Mouse (Mus musculus): ENCODE results near the gene E130114P18Rik.

The E130114P18Rik gene

DNA sequence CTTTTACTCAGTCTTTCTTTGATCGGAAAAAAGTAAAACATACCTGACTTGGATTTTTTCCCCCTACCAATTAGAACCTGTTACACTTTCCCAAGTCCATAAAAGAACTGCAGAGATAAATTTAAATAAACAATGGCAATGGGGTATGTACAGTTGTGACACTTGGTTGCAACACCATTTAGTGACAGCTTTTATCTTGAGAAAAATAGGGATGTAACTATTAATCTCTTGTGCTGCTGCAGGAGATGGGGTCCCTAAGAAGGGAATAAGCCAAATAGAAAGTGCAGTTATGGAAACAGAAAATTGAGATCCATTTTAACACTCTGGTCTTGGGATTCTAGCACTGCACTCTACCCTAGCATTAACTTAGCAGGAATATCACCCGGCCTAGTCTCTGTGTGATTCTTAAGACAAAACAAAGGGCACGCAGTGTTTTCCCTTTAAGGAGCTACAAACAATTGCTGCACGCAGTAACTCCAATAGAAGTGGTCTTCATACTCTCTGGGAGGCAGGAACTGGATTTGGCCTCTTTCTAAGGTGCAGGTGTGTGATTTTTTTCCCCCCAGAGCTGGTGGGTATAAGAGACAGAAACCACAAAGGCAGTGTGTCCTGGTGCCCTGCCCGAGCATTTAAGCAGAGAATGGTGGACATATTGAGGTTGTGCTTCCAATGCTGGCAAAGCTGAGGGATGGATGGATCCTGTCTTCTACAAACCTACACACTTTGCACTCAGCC is 25.4 kb downstream of the E130114P18Rik start:
- DNase-seq (ENCODE audit: extremely low spot score) = no peak

DNA sequence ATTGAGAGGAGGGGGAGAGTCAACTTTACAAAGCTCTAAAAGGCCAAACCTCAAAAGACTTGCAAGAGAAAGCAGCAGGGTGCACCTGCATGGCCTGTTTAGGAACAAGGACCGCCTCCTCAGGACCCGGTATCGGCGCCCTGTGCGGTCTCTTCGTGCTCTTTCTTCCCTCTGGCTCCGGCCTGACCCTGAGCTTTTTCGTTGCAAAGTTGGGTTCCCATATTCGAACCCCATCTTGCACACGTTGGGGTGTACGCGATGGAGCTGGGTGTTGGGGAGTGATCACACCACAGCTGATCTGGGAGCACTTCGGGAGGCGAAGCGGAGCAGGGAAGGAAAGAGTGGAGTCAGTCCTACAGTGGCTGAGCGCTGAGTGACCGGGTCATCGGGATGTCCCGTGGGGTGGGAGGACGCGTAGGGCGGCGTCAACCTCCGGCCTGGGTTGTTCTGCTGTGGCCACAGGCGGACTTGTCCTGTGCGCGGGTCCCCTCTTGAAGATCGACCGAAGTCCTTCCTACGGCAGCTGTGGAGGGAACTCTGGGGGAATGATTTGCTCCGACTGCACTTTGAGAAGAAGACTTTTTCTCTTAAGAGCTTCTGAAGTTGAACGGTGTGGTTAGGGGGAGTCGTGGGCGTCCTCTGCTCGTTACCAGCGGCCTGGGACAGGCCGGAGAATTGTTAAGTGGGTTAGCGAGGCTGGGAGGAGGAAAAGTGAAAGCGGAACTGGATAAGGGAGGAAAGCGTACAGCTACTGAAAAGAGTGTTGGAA is 26.2 kb downstream of the E130114P18Rik start:
- DNase-seq (ENCODE audit: extremely low spot score) = peak; percentile 65

DNA sequence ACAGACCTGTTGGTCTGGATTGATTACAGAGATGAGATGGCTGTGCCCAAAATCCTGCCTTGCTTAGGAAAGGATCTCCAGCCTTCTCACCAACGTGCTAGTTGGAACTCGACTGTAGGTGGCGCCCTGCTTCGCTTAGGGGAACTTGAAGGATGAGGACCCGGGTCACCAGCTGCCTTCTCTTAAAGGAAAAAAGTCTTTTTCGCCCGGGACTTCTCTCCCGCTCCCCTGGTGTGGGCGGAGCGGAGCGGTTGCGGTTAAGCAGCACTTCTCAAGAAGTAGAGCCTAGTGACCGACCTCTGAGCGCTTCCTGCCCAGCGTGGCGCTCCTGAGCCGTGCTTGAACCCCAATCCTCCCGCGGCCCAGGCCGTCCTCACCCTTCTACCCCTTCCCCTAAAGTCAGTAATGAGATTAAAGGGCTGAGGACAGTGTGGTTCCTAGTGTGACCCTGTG is 26.8 kb downstream of the E130114P18Rik start:
- DNase-seq (ENCODE audit: extremely low spot score) = peak; percentile 85

DNA sequence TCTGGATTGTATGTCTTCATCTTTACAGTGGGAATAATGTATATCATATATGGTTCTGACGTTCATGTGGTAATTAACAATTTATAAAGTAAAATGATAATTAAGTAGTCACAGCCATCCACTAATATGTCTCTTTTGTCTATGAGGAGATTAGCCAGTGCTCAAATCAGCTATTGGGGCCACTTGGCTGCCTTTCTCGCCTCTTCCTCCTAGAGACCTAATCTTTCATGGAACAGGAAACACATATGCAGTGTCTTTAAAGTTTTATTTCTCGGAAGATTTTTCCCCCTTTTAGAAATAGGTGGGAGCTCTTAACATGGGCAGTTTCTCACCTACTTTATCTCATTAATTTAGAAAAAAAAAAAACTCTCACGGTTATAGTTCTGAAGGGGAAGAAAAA is 27.5 kb downstream of the E130114P18Rik start:
- no peak for DNase-seq (ENCODE audit: extremely low spot score)

DNA sequence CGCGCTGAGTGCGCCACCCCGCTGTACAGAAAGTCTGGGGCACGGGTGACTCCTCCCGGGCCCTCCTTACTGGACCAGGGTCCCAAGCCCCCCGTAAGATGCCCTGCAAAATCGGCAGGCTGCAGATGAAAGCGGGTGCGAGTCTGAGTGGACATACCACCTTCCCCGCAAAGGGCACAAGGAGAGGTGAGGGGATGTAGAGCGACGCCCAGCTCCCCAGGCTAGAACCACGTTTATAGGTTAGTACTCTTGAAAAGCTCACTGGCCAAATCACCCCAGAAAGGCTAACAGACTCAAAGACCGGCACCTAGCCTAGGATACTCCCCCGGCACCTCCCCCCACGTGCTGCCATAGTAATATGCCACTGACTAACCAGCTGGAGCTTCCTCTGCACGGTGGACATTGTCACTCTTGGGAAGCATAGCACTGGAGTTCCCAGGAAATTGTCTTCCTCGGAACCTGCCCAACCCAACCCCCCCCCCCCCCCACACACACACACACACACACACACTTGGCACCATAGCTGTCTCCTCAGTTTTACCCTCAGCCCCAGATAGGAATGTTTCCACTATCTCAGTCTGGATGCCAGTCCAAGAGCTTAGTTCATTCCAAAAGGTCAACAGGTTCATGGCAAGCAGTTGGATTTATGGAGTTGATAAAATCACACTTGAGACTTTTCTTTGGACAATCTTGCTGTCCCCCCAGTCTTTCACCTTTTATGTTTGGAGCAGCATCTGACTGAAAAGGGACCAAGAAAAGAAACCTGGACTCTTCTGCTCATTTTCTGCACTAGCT is 31.6 kb downstream of the E130114P18Rik start:
- no peak for DNase-seq (ENCODE audit: extremely low spot score)

DNA sequence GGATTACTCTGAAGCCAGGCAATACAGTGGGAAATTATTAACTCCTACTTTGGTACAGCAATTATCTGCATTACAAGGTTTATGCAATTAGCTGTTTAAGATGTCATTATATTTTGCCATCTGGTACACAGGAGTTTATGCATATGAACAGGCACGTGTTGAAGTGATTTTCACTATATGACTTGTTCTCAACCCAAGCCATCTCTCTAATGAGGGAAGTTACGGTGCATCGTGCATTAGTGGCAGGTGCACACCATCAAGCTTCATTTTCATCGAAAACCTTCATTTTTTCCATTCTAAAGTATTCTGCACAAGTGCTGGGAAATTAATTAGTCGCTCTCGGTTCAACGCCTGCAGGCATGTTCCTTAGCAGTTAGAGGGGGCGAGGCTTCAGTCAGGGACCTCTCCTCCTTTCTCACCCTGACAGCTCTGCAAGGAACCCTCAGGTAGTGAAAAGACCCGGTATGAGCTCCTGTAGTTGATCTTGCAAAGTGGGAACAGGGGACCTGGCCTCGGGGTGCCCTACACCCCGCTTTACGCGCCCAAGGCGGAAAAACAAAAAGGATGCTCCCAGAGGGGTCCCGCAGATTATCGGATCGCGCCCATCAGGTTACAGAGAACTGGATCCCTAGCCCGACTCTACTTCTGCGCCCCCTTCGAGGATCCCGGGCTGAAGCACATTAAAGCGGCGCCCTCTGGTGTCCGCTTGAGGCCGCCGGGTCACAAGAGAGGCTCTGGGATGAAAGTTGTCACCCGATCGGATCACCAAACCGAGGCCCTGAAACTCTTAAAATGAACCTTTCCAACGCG is 32.4 kb downstream of the E130114P18Rik start:
- DNase-seq (ENCODE audit: extremely low spot score) = peak; percentile 79

DNA sequence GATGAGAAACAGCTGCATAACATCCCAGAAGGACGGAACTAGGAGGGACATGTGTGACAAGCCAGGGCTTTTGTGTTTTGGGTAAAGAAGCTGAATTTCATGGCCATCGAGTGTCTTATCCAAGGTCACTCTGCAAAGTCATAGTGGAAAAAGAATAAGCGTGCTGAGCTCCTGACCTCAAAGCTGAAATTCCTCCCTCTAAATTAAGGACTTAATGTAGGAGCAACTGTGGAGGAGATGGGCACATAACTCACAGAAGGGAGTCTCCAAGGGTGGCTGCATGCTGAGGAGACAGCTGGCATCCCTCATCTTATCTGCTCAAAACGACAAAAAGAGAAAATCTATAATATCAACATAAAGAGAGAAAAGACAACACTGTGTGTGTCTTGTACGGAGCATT is 33.9 kb downstream of the E130114P18Rik start:
- DNase-seq (ENCODE audit: extremely low spot score) = no peak

DNA sequence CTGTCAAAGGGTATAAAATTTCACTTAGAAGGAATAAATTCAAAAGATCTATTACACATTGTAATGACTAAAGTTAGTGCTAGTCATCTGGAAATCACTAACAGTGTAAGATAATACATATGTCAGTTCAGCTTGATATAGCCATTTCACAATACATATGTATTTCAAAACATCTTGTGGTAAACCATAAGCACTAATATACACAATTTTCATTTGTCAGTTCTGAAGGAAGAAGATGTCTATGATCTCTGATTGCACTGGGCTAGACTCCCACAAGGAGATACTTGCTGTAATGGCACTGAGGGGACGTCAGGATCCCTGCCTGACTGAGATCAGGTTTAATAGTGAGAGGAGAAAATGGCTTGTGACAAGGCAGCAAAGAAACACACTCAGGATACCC is 44.5 kb downstream of the E130114P18Rik start:
- DNase-seq (ENCODE audit: extremely low spot score) = no peak

DNA sequence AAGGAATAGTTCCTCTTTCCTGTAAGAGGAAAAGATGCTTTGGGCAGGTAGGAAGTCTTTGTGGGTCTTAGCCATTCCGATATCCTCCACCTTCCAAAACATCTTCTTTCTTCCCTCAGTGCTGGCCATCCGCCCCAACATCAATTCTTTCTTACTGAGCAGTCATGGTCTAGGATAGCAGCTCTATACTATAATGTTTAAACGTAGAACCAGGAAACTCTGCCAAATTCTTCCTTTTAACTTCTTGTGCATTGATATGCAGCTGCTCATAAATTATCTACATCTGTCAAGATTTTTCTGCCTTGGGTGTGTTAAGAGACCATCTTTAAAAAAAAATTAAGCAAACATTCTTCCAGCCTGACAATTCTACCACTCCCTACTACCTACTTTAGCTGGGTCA is 47.5 kb downstream of the E130114P18Rik start:
- no peak for DNase-seq (ENCODE audit: extremely low spot score)

DNA sequence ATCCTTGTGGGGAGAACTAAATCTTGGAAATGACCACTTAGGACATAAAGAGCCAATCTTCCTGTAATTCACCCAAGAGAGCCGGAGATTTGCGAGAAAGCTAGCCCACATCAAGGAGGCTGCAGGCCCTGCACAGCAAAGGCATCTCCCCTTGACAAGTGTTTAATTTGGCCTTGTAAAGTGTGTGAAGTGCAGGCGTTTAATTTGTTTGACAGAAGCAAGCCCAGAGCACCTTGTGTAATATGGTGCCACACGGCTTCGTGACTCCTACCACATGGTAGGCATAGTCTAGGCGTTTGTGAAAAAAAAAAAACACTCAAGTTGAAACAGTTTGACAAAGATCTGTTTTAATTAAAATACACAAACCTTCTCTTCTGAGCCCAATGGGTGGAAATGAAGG is 47.9 kb downstream of the E130114P18Rik start:
- DNase-seq (ENCODE audit: extremely low spot score) = no peak

DNA sequence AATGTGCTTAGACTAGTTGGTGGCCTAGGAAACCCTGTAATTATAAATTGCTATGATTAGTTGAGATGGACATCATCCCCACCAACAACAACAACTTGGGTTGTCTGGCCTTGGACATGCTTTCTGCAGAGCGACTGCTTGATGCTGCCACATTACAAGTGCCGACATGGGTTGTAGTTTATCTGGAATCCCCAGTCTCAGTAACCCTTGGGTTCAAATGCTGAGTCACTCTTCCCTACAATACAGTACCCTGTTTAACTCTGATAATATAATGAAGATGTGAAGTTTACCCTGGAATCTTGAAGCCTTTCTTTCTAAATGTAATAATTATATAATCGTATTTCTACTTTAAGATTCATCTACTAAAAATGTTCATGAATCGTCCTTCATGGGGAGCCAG is 49.4 kb downstream of the E130114P18Rik start:
- no peak for DNase-seq (ENCODE audit: extremely low spot score)

DNA sequence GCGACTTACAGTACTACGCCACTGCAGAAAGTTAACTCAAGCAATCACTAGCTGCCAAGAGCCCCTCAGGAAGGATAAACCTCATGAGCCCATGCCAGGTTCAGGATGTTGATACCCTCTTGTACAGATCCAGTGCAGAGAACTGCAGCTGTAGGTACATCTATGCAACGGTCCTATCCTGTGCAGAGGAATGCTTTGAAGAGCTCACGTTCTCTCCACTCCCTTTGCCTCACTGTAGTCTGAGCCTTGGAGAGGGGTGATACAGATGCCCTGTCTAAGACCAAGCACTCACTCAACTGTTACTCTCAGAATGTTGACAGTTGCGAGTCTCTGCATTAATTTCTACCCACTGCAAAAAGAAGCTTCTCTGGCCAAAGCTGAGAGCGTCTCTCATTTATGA is 54.5 kb downstream of the E130114P18Rik start:
- no peak for DNase-seq (ENCODE audit: extremely low spot score)

DNA sequence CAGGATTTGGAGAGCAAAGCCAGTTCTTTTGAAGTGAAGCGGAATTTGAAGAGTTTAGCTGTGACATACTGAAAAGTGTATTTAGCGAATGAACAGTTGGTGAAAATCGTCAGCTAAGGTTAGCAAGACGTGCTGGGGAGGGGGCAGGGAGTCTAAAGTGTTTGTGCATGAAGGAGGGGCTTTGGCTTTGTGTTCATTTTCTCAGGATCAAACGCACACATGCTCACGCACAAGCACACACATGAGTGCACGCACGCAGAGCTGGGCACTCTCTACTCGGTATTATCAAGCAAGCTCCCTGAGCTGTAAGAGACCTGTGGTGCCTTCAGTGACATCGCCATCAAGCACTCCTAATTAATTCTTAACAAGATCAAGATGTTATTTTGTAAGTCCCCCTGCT is 55.2 kb downstream of the E130114P18Rik start:
- DNase-seq (ENCODE audit: extremely low spot score) = no peak

DNA sequence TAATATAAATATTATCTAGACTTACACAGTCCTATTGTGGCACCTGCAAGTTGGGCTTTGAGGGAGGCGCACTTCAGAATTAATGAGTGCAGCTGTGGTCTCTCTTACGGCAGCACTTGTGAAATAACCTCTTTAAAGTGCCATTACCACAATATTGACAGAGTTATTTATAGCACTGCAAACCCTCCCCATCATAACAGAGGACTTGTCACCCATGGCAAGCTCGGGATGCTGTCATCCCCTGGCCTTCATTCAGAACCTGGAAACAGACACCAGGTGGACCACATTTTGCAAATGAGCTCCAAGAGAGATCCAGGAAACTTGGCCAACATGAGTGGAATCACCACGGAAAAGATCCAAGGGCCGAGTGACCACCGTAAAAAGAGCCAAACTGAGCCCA is 63.3 kb downstream of the E130114P18Rik start:
- no peak for DNase-seq (ENCODE audit: extremely low spot score)

DNA sequence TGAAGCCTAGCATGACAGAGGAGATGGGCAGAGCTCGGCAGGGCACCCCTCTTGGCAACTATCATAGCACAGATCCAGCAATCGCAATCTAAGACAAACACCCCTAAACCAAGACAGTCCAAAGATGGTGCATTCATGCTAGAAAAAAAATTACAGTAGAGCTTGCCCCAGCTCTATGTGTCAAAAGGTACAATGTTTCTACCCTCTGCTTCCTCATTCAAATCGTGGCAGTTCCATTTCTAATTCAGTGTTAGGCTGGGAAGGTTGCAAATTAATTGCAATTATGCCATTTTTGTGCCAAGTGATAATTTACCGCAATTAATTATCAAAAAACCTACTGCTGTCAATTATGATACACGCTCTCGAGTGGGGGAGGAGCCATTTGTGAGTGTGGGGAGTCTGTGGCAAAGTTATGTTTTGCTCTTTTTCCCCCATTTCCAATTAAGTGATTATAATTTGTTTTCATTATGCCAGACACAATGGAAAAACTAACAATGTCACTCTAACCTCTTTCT is 63.7 kb downstream of the E130114P18Rik start:
- no peak for DNase-seq (ENCODE audit: extremely low spot score)

DNA sequence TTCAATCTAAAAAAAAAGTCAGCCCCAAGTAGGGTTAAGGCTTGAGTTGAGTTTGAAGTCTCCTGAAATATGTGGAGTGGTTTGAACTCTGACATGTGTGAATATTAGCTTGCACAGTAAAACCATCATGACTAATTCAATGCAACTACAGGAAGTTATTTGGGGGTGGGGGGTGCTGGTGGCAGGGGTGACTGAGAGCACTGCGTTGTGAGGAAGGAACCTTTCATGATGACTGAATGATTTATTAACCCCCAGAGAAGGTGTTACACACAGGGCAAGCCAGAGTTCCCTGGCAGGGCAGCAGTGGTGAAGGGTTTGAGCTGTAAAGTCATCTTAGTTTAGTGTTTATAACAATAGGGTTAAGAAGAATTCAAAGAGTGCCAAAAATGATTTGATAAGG is 65.3 kb downstream of the E130114P18Rik start:
- DNase-seq (ENCODE audit: extremely low spot score) = no peak

DNA sequence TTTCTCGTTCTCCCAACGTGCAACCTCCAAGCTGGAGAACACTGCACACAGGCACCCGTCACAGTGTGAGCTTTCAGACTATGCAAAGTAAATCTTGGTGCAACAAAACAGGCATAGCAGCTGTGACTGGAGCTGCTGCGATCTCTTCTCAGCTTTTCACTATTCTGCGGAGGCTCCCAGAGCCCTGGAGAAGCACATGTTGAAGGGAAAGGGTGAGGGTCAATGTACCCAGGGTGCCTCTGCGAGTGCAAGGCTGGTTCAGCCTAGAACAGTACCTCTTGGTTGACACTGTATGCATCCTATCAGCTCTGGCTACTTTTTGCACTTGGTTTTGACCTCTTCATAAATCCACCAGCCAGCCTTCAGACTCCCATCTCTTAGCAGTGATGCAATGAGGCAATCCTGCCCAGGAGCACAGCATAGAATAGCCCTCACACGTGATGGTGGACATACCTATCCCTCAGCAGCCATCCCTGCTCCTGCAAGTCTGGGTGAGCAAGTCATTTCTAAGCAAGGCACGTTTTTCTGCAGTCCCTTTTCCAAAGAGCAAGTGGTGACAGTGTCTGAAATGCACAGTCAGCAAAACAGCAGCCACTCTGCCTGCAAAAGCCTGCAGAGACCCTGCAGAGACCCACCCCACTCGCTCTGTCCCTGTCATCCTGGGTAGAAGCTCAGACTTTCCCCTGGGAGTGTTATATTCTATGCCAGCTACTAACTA is 67.7 kb downstream of the E130114P18Rik start:
- no peak for DNase-seq (ENCODE audit: extremely low spot score)

DNA sequence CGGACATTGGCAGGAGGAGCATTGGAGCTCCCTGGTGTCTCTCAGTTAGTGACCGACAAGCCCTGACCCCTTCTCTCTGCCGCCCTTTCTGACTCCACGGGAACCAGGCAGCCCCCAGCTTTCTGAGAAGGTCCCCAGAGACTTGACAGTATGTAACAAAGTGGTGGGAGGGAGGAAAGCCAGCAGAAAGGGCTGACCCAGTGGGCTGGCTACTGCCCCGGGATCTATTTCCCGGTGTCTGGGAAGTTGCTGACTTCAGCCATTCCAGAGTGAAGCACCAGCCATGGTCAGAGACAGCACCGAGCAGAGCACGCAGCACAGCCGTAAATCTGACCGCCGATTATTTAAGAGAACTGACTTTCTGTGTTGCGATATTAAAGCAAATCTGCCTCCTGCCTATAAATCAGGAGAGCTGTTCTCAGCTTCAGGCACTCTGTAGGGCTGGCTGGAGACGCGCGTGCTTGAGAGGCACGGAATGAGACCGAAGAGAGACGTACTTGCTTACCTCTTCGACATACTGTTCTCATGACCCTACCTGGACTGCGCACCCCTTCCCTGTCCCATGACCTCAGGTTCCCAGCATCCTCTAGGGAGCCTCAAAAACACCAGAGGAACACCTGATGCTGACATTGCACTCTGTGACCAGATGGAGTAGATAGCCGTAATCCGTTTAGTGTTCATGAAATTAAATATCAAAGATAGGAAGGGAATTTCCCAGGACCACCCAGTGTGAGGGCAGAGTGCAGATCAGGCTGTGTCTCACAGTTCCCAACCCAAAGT is 70.3 kb downstream of the E130114P18Rik start:
- no peak for DNase-seq (ENCODE audit: extremely low spot score)

DNA sequence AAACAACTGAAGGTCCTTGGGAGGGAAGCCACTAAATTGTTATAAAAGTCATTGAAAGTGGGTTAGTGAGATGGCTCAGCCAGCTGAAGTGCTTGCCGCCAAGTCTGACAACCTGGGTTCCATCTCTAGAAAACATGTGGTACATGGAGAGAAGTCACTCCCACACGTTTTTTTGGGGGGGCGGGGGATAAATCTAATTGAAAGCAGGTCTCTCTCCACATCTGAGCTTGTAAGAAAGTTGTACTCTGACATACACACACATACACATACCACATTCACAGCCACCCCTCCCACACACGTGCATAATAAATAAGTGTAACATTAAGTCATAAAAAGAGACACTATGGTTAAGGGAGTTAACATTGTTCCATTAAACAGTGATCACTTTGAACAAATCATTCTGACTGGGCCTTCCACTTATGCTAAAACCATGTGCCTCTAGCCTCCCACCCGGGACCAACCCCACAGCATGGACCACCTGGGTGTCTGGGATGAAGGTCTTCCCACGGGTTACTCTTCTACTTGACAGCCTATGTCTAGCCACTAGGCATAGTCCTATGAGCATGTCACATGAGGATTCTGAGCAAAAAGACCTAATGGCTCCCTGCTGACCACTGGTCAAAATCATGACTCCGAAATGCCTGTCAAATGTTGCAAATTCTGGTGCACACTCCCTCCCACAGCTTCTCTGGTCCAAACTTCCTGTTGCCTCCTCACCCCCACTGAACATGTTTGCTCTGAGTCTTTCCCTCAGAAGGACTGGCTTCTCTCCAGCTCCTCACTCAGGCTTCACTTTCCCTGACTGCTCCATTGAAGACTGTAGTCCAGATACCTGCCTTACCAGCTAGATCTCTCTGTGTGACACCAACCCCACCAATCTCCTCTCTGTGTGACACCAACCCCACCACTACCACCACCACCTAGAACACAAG is 80.9 kb downstream of the E130114P18Rik start:
- DNase-seq (ENCODE audit: extremely low spot score) = no peak
